Mouse (Mus musculus): Measurements from ENCODE around the gene Frmd4a. TPM values are rescaled to one million over a fixed set of nuclear protein-coding genes. Genes with fewer than 3 reads are reported as not detected.
A peak's percentile ranks its signal among the peaks of the same experiment; 100 is the strongest.

Gene Frmd4a
- 50.6 and 64.3 TPM in 2 replicates for polyA plus RNA-seq (2016; fragmentation: Nextera tagmentation; extraction: Ambion mirVana)

GRCm38 (mm10) chr2:4017528-4018288 is at the start of gene Frmd4a:
Gene Frmd4a (plus strand): TSS chr2:4017717.
- peak within 1 kb of the TSS; percentile 67 for H3K27ac ChIP-seq
- peaks cover 35% of the 10 kb centered on the region for H3K4me1 ChIP-seq
- H3K27me3 ChIP-seq (ENCODE audit: low read depth, poor library complexity, severe bottlenecking) = no peaks in the 10 kb centered on the region
- peak; percentile 34 for DNase-seq (ENCODE audit: low spot score)
- WGBS = 27% methylated on average over 8 of the region's 8 CpGs
- no peaks in the 10 kb centered on the region for H3K9me3 ChIP-seq (replicated peaks)
- H3K36me3 ChIP-seq = no peaks in the 10 kb centered on the region
- peak within 1 kb of the TSS; percentile 26 for H3K4me3 ChIP-seq

- 93% methylated on average over 7 of the region's 7 CpGs for WGBS
- H3K4me3 ChIP-seq = no peak overlapping the region
- no peak for DNase-seq (ENCODE audit: low spot score)
- no peaks in the 10 kb centered on the region for H3K4me1 ChIP-seq
- no peaks in the 10 kb centered on the region for H3K27me3 ChIP-seq (ENCODE audit: low read depth, poor library complexity, severe bottlenecking)
- no peaks in the 10 kb centered on the region for H3K9me3 ChIP-seq (replicated peaks)
- no peak overlapping the region for H3K27ac ChIP-seq
- H3K36me3 ChIP-seq = no peaks in the 10 kb centered on the region
Observed at GRCm38 (mm10) chr2:3988876-3989275, 28.6 kb upstream of the Frmd4a start.

- Histone ChIP-seq H3K27ac (no peak overlapping the region), H3K36me3 (no peaks in the 10 kb centered on the region), H3K27me3 (ENCODE audit: low read depth, poor library complexity, severe bottlenecking) (no peaks in the 10 kb centered on the region), H3K4me3 (no peak overlapping the region), H3K4me1 (no peaks in the 10 kb centered on the region), H3K9me3 (replicated peaks) (no peaks in the 10 kb centered on the region)
- DNase-seq (ENCODE audit: low spot score) = no peak
- WGBS = 87% methylated on average over 1 of the region's 1 CpGs
Observed at GRCm38 (mm10) chr2:3990431-3990830, 27.1 kb upstream of the Frmd4a start.

GRCm38 (mm10) chr2:4018431-4018876 is 937 bp downstream of the Frmd4a start:
- H3K27ac ChIP-seq = peak overlapping the region; percentile 67
- H3K36me3 ChIP-seq = no peaks in the 10 kb centered on the region
- peak; percentile 58 for DNase-seq (ENCODE audit: low spot score)
- H3K9me3 ChIP-seq (replicated peaks) = no peaks in the 10 kb centered on the region
- H3K4me1 ChIP-seq = peaks cover 42% of the 10 kb centered on the region
- H3K27me3 ChIP-seq (ENCODE audit: low read depth, poor library complexity, severe bottlenecking) = no peaks in the 10 kb centered on the region
- 45% methylated on average over 11 of the region's 11 CpGs for WGBS
- H3K4me3 ChIP-seq = peak overlapping the region; percentile 26

GRCm38 (mm10) chr2:4018909-4019308 is 1.4 kb downstream of the Frmd4a start:
- WGBS = 48% methylated on average over 4 of the region's 4 CpGs
- Histone ChIP-seq H3K4me1 (peaks cover 43% of the 10 kb centered on the region), H3K9me3 (replicated peaks) (no peaks in the 10 kb centered on the region), H3K4me3 (peak overlapping the region; percentile 26; the same call in 1 of the 2 replicates), H3K27ac (peak overlapping the region; percentile 67), H3K27me3 (ENCODE audit: low read depth, poor library complexity, severe bottlenecking) (no peaks in the 10 kb centered on the region), H3K36me3 (no peaks in the 10 kb centered on the region)
- DNase-seq (ENCODE audit: low spot score) = no peak

- DNase-seq (ENCODE audit: low spot score) = peak; percentile 36
- Histone ChIP-seq H3K36me3 (no peaks in the 10 kb centered on the region), H3K4me1 (peaks cover 62% of the 10 kb centered on the region), H3K9me3 (replicated peaks) (no peaks in the 10 kb centered on the region), H3K4me3 (no peak overlapping the region), H3K27ac (peak overlapping the region; percentile 48; the same call in 1 of the 2 replicates), H3K27me3 (ENCODE audit: low read depth, poor library complexity, severe bottlenecking) (no peaks in the 10 kb centered on the region)
- WGBS = 52% methylated on average over 7 of the region's 7 CpGs
Observed at GRCm38 (mm10) chr2:4024927-4025326, 7.4 kb downstream of the Frmd4a start.

GRCm38 (mm10) chr2:4029031-4029747 is 11.7 kb downstream of the Frmd4a start:
- Histone ChIP-seq H3K27ac (peak overlapping the region; percentile 74), H3K4me3 (no peak overlapping the region), H3K27me3 (ENCODE audit: low read depth, poor library complexity, severe bottlenecking) (no peaks in the 10 kb centered on the region), H3K36me3 (no peaks in the 10 kb centered on the region), H3K4me1 (peaks cover 47% of the 10 kb centered on the region), H3K9me3 (replicated peaks) (no peaks in the 10 kb centered on the region)
- WGBS = 29% methylated on average over 4 of the region's 4 CpGs
- no peak for DNase-seq (ENCODE audit: low spot score)

GRCm38 (mm10) chr2:4036153-4036589 is 18.7 kb downstream of the Frmd4a start:
- Histone ChIP-seq H3K36me3 (no peaks in the 10 kb centered on the region), H3K4me1 (no peaks in the 10 kb centered on the region), H3K27ac (no peak overlapping the region), H3K4me3 (no peak overlapping the region), H3K9me3 (replicated peaks) (no peaks in the 10 kb centered on the region), H3K27me3 (ENCODE audit: low read depth, poor library complexity, severe bottlenecking) (no peaks in the 10 kb centered on the region)
- DNase-seq (ENCODE audit: low spot score) = no peak
- 82% methylated on average over 4 of the region's 4 CpGs for WGBS

GRCm38 (mm10) chr2:4036651-4037117 is 19.2 kb downstream of the Frmd4a start:
- WGBS = 91% methylated on average over 8 of the region's 8 CpGs
- DNase-seq (ENCODE audit: low spot score) = no peak
- H3K36me3 ChIP-seq = no peaks in the 10 kb centered on the region
- H3K9me3 ChIP-seq (replicated peaks) = no peaks in the 10 kb centered on the region
- H3K4me1 ChIP-seq = peaks cover 5% of the 10 kb centered on the region
- no peaks in the 10 kb centered on the region for H3K27me3 ChIP-seq (ENCODE audit: low read depth, poor library complexity, severe bottlenecking)
- no peak overlapping the region for H3K4me3 ChIP-seq
- H3K27ac ChIP-seq = no peak overlapping the region

- peak; percentile 48 for DNase-seq (ENCODE audit: low spot score)
- 22% methylated on average over 3 of the region's 3 CpGs for WGBS
- H3K4me3 ChIP-seq = no peak overlapping the region
- H3K9me3 ChIP-seq (replicated peaks) = no peaks in the 10 kb centered on the region
- H3K27ac ChIP-seq = peak overlapping the region; percentile 70; the same call in 1 of the 2 replicates
- H3K36me3 ChIP-seq = no peaks in the 10 kb centered on the region
- no peaks in the 10 kb centered on the region for H3K27me3 ChIP-seq (ENCODE audit: low read depth, poor library complexity, severe bottlenecking)
- H3K4me1 ChIP-seq = peaks cover 22% of the 10 kb centered on the region
Observed at GRCm38 (mm10) chr2:4042009-4042408, 24.5 kb downstream of the Frmd4a start.

- 87% methylated on average over 2 of the region's 2 CpGs for WGBS
- no peak for DNase-seq (ENCODE audit: low spot score)
- peaks cover 14% of the 10 kb centered on the region for H3K4me1 ChIP-seq
Observed at GRCm38 (mm10) chr2:4055481-4055880, 38.0 kb downstream of the Frmd4a start.

GRCm38 (mm10) chr2:4060675-4061074 is 43.2 kb downstream of the Frmd4a start:
- H3K4me1 ChIP-seq = peaks cover 18% of the 10 kb centered on the region
- H3K36me3 ChIP-seq = no peaks in the 10 kb centered on the region
- no peak for DNase-seq (ENCODE audit: low spot score)
- H3K27ac ChIP-seq = no peak overlapping the region
- H3K9me3 ChIP-seq (replicated peaks) = no peaks in the 10 kb centered on the region
- 60% methylated on average over 2 of the region's 2 CpGs for WGBS
- H3K27me3 ChIP-seq (ENCODE audit: low read depth, poor library complexity, severe bottlenecking) = no peaks in the 10 kb centered on the region
- H3K4me3 ChIP-seq = no peak overlapping the region

More at GRCm38 (mm10) chr2:4055481-4055880, 38.0 kb downstream of the Frmd4a start:
- no peaks in the 10 kb centered on the region for H3K36me3 ChIP-seq
- no peaks in the 10 kb centered on the region for H3K27me3 ChIP-seq (ENCODE audit: low read depth, poor library complexity, severe bottlenecking)
- H3K4me3 ChIP-seq = no peak overlapping the region
- H3K27ac ChIP-seq = no peak overlapping the region
- no peaks in the 10 kb centered on the region for H3K9me3 ChIP-seq (replicated peaks)

GRCm38 (mm10) chr2:4071831-4072230 is 54.3 kb downstream of the Frmd4a start:
- Histone ChIP-seq H3K4me1 (peaks cover 24% of the 10 kb centered on the region), H3K9me3 (replicated peaks) (no peaks in the 10 kb centered on the region), H3K27ac (no peak overlapping the region), H3K4me3 (no peak overlapping the region), H3K27me3 (ENCODE audit: low read depth, poor library complexity, severe bottlenecking) (no peaks in the 10 kb centered on the region), H3K36me3 (no peaks in the 10 kb centered on the region)
- 44% methylated on average over 7 of the region's 7 CpGs for WGBS
- DNase-seq (ENCODE audit: low spot score) = no peak

Data from limb, embryonic 10.5 days (tissue).